Mouse (Mus musculus) cortical plate, adult 2 months (tissue): Measurements from ENCODE around the gene St3gal4.

ENCODE experiments used
- CTCF ChIP-seq: fragments of 200-500 bp; IDR thresholded peaks from 2 replicates; pipeline ENCODE4 v1.5.1; 2011; ENCODE audit warnings: mild to moderate bottlenecking, control low read depth, low read length; ENCODE audit not compliant: insufficient read depth; ENCODE audit errors: extremely low read depth
- POLR2A ChIP-seq: fragments of 200-500 bp; IDR thresholded peaks from 2 replicates; pipeline ENCODE4 v1.6.1; 2011; ENCODE audit warnings: mild to moderate bottlenecking, low read length, control low read depth; ENCODE audit not compliant: insufficient read depth; ENCODE audit errors: extremely low read depth

DNA sequence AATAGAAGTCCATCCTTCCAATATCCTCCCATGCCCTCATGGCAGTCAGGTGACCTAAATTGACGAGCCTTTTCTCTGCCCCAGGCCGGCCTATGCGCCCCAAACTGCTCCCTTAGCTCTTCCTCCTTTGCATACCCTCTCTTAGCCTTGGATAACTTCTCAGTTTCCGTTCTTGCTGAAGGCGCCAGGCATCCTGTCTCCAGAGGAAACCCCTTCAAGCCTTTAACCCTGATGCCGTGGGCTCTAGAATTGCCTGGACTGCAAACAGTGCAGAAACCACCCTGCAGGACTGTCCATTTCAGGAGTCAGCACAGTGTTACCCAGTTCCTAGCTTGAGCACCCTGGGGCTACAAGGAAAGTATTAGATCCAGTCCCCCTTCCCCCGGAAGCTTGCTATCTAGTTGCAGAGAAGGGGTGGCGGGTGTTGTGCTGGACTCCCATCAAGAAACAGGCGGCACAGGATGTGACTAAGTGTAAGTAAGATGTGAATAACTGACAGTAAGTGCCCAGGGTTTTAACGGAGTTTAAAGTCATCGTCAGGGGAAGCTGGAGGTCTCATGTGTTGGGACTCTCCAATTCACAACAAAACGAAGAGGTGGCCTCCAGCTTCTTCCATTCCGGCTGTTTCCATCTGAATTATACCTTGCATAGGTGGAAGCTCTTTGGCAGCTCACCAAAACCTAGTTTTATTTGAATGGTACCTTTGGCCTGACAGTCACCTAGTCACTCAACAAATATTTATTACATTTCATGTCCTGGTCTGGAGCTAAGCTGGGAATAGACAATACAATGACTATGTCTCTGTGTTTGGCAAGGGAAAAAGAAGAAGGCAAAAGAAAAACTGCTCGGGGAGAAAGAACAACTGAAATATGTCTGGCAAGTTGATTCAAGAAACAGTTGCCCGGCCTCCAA is 1.4 kb downstream of the St3gal4 start:
- no peak for TF ChIP-seq CTCF
- no peak for TF ChIP-seq POLR2A
